Mouse (Mus musculus) olfactory bulb, adult 2 months (tissue): ENCODE measurements around the gene Slc16a4.

ENCODE experiments used
- CTCF ChIP-seq: fragments of 200-500 bp; IDR thresholded peaks from 2 replicates; pipeline ENCODE4 v1.5.1; 2012; ENCODE audit warnings: low read depth, mild to moderate bottlenecking, low read length, moderate library complexity; ENCODE audit not compliant: insufficient read depth
- POLR2A ChIP-seq: fragments of 200-500 bp; IDR thresholded peaks from 2 replicates; pipeline ENCODE4 v1.6.1; 2012; ENCODE audit warnings: mild to moderate bottlenecking, low read depth, low read length, moderate library complexity; ENCODE audit not compliant: insufficient read depth

DNA sequence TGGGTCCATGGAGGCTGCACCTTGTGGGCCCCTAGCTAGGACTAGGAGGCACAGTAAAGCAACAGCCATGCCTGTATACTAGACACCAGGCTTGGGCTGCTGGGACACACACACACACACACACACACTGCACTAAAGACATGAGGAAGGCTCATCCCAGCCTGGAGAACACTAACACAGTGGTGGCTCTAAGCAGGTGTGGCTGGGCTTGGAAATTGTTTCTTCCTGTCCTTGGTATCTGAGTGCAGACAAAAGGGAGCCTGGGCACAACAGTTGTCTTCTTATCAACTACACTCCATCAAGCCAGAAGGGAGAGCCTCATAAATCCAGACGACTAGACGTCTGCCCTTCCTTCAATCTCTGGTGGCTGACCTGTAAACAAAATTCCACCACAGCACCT lies 40.7 kb upstream of the Slc16a4 start:
- no peak for TF ChIP-seq POLR2A
- TF ChIP-seq CTCF: no peak
